Mouse (Mus musculus) brain, embryonic 14.5 days (tissue): ENCODE results near the gene Tc2n.

Source experiments
- CTCF ChIP-seq: fragments of 200-500 bp; IDR thresholded peaks from 2 replicates; pipeline ENCODE4 v1.5.1; 2012; ENCODE audit warnings: inconsistent platforms, mild to moderate bottlenecking, moderate library complexity, borderline replicate concordance; ENCODE audit not compliant: insufficient read depth, insufficient read length; ENCODE audit errors: extremely low read depth
- POLR2A ChIP-seq: fragments of 200-500 bp; IDR thresholded peaks from 2 replicates; pipeline ENCODE4 v1.6.1; 2012; ENCODE audit warnings: mild to moderate bottlenecking, inconsistent platforms, borderline replicate concordance; ENCODE audit not compliant: poor library complexity, insufficient read depth, insufficient read length, severe bottlenecking; ENCODE audit errors: extremely low read depth

DNA sequence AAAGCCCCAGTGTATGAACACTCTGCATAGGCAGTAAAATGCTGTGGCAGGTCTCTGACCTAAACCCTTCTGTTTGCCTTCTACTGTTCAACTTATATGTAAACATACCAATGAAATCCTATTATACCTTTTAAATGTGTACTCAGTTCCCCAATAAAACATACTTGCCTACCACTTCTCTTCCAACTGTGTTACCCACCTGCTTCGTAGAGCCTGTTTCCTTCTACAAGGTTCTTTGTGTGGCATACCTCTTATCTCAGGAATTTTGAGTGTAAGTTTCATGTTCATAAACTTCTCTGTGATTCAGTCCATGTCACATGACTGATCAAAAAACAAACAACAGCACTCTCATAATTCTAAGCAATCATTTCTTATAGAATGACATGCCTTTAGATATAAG, 85.2 kb downstream of the Tc2n start:
- TF ChIP-seq CTCF (no peak), POLR2A (no peak)
